Mouse (Mus musculus): ENCODE measurements around the gene Atxn2.

DNA sequence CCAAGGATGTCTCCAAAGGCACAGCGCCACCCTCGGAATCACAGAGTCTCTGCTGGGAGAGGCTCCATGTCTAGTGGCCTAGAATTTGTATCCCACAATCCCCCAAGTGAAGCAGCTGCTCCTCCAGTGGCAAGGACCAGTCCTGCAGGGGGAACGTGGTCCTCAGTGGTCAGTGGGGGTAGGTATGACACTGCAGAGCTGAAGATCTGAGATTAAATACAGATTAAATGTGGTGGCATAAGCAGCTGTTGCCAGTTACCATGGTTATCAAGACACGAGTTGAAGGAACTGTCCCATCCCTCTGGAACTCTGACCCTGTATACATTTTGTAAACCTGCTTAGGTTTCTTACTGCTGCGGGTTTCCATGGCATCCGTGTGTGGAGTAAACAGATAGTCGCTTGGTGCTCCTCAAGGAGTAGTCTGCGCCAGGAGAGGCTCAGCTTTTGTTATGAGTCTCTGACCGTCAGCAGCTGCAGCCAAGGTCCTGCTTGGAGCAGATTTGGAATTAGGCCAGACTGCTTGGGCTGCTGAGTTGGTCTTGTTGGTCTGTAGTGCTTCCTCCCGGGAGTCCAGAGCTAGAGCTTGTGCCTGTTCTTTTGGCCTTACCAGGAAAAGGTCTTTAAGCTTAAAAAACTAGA, 72.8 kb downstream of the Atxn2 start:
- TF ChIP-seq CTCF (IDR thresholded peaks at IDR 0.05) (peak; percentile 63), EP300 (IDR thresholded peaks at IDR 0.05) (no peak)
